Mouse (Mus musculus): ENCODE measurements around the gene Stk11. TPM values are rescaled to one million over a fixed set of nuclear protein-coding genes. Genes with fewer than 3 reads are reported as not detected.
A peak's percentile ranks its signal among the peaks of the same experiment; 100 is the strongest.

Gene Stk11
- polyA plus RNA-seq, 1 experiment from 2014 or later, result 16.1 TPM

GRCm38 (mm10) chr10:80100982-80101381, 14.6 kb upstream of the Stk11 start:
- H3K27me3 ChIP-seq (ENCODE audit: low read depth, poor library complexity, severe bottlenecking), result no peaks in the 10 kb centered on the region
- 0 out of 2 replicates have a peak, but pooled peaks cover 3% of the 10 kb centered on the region for H3K36me3 ChIP-seq
- H3K4me3 ChIP-seq, result peak overlapping the region; percentile 99
- peaks cover 61% of the 10 kb centered on the region for H3K4me1 ChIP-seq
- WGBS, result 65% methylated on average over 11 of the region's 11 CpGs
- peak overlapping the region; percentile 28; the same call in 1 of the 2 replicates for H3K27ac ChIP-seq
- no peaks in the 10 kb centered on the region for H3K9me3 ChIP-seq (replicated peaks)
- DNase-seq (ENCODE audit: low spot score), result no peak

- Histone ChIP-seq H3K9me3 (replicated peaks) (no peaks in the 10 kb centered on the region), H3K27me3 (ENCODE audit: low read depth, poor library complexity, severe bottlenecking) (no peaks in the 10 kb centered on the region), H3K27ac (peak overlapping the region; percentile 94), H3K4me3 (peak overlapping the region; percentile 99), H3K4me1 (peaks cover 54% of the 10 kb centered on the region), H3K36me3 (no peaks in the 10 kb centered on the region)
- peak; percentile 94 for DNase-seq (ENCODE audit: low spot score)
- WGBS, result under 1% methylated on average over 59 of the region's 59 CpGs
Measured at GRCm38 (mm10) chr10:80102216-80102915, 13.2 kb upstream of the Stk11 start.

- Histone ChIP-seq H3K9me3 (replicated peaks) (no peaks in the 10 kb centered on the region), H3K36me3 (no peaks in the 10 kb centered on the region), H3K4me1 (peaks cover 47% of the 10 kb centered on the region), H3K27me3 (ENCODE audit: low read depth, poor library complexity, severe bottlenecking) (no peaks in the 10 kb centered on the region), H3K4me3 (peak overlapping the region; percentile 99; the same call in 1 of the 2 replicates), H3K27ac (peak overlapping the region; percentile 94)
- DNase-seq (ENCODE audit: low spot score), result no peak
- 86% methylated on average over 2 of the region's 2 CpGs for WGBS
Measured at GRCm38 (mm10) chr10:80103032-80103431, 12.6 kb upstream of the Stk11 start.

GRCm38 (mm10) chr10:80104181-80104580, 11.4 kb upstream of the Stk11 start:
- H3K27ac ChIP-seq, result no peak overlapping the region
- WGBS, result 93% methylated on average over 3 of the region's 3 CpGs
- H3K27me3 ChIP-seq (ENCODE audit: low read depth, poor library complexity, severe bottlenecking), result no peaks in the 10 kb centered on the region
- no peaks in the 10 kb centered on the region for H3K9me3 ChIP-seq (replicated peaks)
- H3K4me3 ChIP-seq, result no peak overlapping the region
- peaks cover 39% of the 10 kb centered on the region for H3K4me1 ChIP-seq
- H3K36me3 ChIP-seq, result no peaks in the 10 kb centered on the region
- DNase-seq (ENCODE audit: low spot score), result no peak

GRCm38 (mm10) chr10:80105460-80105859, 10.1 kb upstream of the Stk11 start, which contains the start of gene Sbno2:
Gene Sbno2, minus strand, starts transcription at chr10:80105571.
- no peak for DNase-seq (ENCODE audit: low spot score)
- Histone ChIP-seq H3K9me3 (replicated peaks) (no peaks in the 10 kb centered on the region), H3K4me1 (peaks cover 31% of the 10 kb centered on the region), H3K4me3 (peak within 1 kb of the TSS; percentile 11; the same call in 1 of the 2 replicates), H3K27ac (peak within 1 kb of the TSS; percentile 4; the same call in 1 of the 2 replicates), H3K27me3 (ENCODE audit: low read depth, poor library complexity, severe bottlenecking) (no peaks in the 10 kb centered on the region), H3K36me3 (no peaks in the 10 kb centered on the region)
- 70% methylated on average over 5 of the region's 5 CpGs for WGBS

- peaks cover 26% of the 10 kb centered on the region for H3K4me1 ChIP-seq
- H3K36me3 ChIP-seq, result no peaks in the 10 kb centered on the region
- no peaks in the 10 kb centered on the region for H3K27me3 ChIP-seq (ENCODE audit: low read depth, poor library complexity, severe bottlenecking)
- H3K4me3 ChIP-seq, result peak overlapping the region; percentile 11; the same call in 1 of the 2 replicates
- no peak for DNase-seq (ENCODE audit: low spot score)
- 64% methylated on average over 5 of the region's 5 CpGs for WGBS
- no peaks in the 10 kb centered on the region for H3K9me3 ChIP-seq (replicated peaks)
- peak overlapping the region; percentile 4; the same call in 1 of the 2 replicates for H3K27ac ChIP-seq
Measured at GRCm38 (mm10) chr10:80105926-80106325, 9.7 kb upstream of the Stk11 start.

GRCm38 (mm10) chr10:80107678-80108077, 7.9 kb upstream of the Stk11 start:
- H3K27me3 ChIP-seq (ENCODE audit: low read depth, poor library complexity, severe bottlenecking), result no peaks in the 10 kb centered on the region
- peaks cover 10% of the 10 kb centered on the region for H3K4me1 ChIP-seq
- H3K9me3 ChIP-seq (replicated peaks), result no peaks in the 10 kb centered on the region
- H3K27ac ChIP-seq, result no peak overlapping the region
- no peak for DNase-seq (ENCODE audit: low spot score)
- H3K4me3 ChIP-seq, result no peak overlapping the region
- no peaks in the 10 kb centered on the region for H3K36me3 ChIP-seq
- WGBS, result 66% methylated on average over 6 of the region's 6 CpGs

GRCm38 (mm10) chr10:80114341-80115284, 990 bp upstream of the Stk11 start:
- peaks cover 27% of the 10 kb centered on the region for H3K36me3 ChIP-seq
- peak overlapping the region; percentile 94 for H3K4me3 ChIP-seq
- DNase-seq (ENCODE audit: low spot score), result peak; percentile 94
- peak overlapping the region; percentile 93 for H3K27ac ChIP-seq
- H3K27me3 ChIP-seq (ENCODE audit: low read depth, poor library complexity, severe bottlenecking), result no peaks in the 10 kb centered on the region
- WGBS, result 1% methylated on average over 27 of the region's 27 CpGs
- H3K4me1 ChIP-seq, result peaks cover 40% of the 10 kb centered on the region
- H3K9me3 ChIP-seq (replicated peaks), result no peaks in the 10 kb centered on the region

- H3K4me3 ChIP-seq, result peak overlapping the region; percentile 94
- peaks cover 44% of the 10 kb centered on the region for H3K4me1 ChIP-seq
- peak overlapping the region; percentile 93 for H3K27ac ChIP-seq
- no peaks in the 10 kb centered on the region for H3K9me3 ChIP-seq (replicated peaks)
- DNase-seq (ENCODE audit: low spot score), result no peak
- under 1% methylated on average over 63 of the region's 63 CpGs for WGBS
- no peaks in the 10 kb centered on the region for H3K27me3 ChIP-seq (ENCODE audit: low read depth, poor library complexity, severe bottlenecking)
- peaks cover 40% of the 10 kb centered on the region for H3K36me3 ChIP-seq
Measured at GRCm38 (mm10) chr10:80115944-80116335, 337 bp downstream of the Stk11 start.

- H3K27ac ChIP-seq, result peak overlapping the region; percentile 93
- peak; percentile 62 for DNase-seq (ENCODE audit: low spot score)
- peaks cover 46% of the 10 kb centered on the region for H3K36me3 ChIP-seq
- 1% methylated on average over 27 of the region's 27 CpGs for WGBS
- H3K27me3 ChIP-seq (ENCODE audit: low read depth, poor library complexity, severe bottlenecking), result no peaks in the 10 kb centered on the region
- no peaks in the 10 kb centered on the region for H3K9me3 ChIP-seq (replicated peaks)
- H3K4me1 ChIP-seq, result peaks cover 44% of the 10 kb centered on the region
- H3K4me3 ChIP-seq, result peak overlapping the region; percentile 94
Measured at GRCm38 (mm10) chr10:80116563-80116926, 942 bp downstream of the Stk11 start.

- Histone ChIP-seq H3K9me3 (replicated peaks) (no peaks in the 10 kb centered on the region), H3K4me3 (peak overlapping the region; percentile 94), H3K27ac (peak overlapping the region; percentile 93), H3K4me1 (peaks cover 44% of the 10 kb centered on the region), H3K27me3 (ENCODE audit: low read depth, poor library complexity, severe bottlenecking) (no peaks in the 10 kb centered on the region), H3K36me3 (peaks cover 52% of the 10 kb centered on the region)
- DNase-seq (ENCODE audit: low spot score), result peak; percentile 50
- WGBS, result 7% methylated on average over 30 of the region's 30 CpGs
Measured at GRCm38 (mm10) chr10:80116927-80117691, 1.5 kb downstream of the Stk11 start.

- H3K4me1 ChIP-seq, result peaks cover 44% of the 10 kb centered on the region
- peaks cover 58% of the 10 kb centered on the region for H3K36me3 ChIP-seq
Measured at GRCm38 (mm10) chr10:80117736-80118135, 2.1 kb downstream of the Stk11 start.

More at GRCm38 (mm10) chr10:80117736-80118135, 2.1 kb downstream of the Stk11 start:
- DNase-seq (ENCODE audit: low spot score), result no peak
- 74% methylated on average over 1 of the region's 1 CpGs for WGBS
- Histone ChIP-seq H3K27ac (peak overlapping the region; percentile 93; the same call in 1 of the 2 replicates), H3K9me3 (replicated peaks) (no peaks in the 10 kb centered on the region), H3K4me3 (peak overlapping the region; percentile 94), H3K27me3 (ENCODE audit: low read depth, poor library complexity, severe bottlenecking) (no peaks in the 10 kb centered on the region)

Data from limb, embryonic 10.5 days (tissue).